Mouse (Mus musculus) cerebellum, adult 2 months (tissue): ENCODE measurements around the gene Mybl2.

Experiments used
- CTCF ChIP-seq: fragments of 200-500 bp; IDR thresholded peaks from 2 replicates; pipeline ENCODE4 v1.5.1; 2011; ENCODE audit warnings: low read depth, mild to moderate bottlenecking, control low read depth, low read length, moderate library complexity, borderline replicate concordance; ENCODE audit not compliant: insufficient read depth
- POLR2A ChIP-seq: fragments of 200-500 bp; IDR thresholded peaks from 2 replicates; pipeline ENCODE4 v1.6.1; 2011; ENCODE audit warnings: low read length, control low read depth, borderline replicate concordance; ENCODE audit not compliant: insufficient read depth

- TF ChIP-seq CTCF (no peak), POLR2A (no peak)
These were observed 2.4 kb upstream of the Mybl2 start for GRCm38 (mm10) chr2:163052101-163052500.
